Mouse (Mus musculus) embryonic facial prominence, embryonic 13.5 days (tissue): ENCODE results near the gene Bnip3. TPM values are rescaled to one million over a fixed set of nuclear protein-coding genes. Genes with fewer than 3 reads are reported as not detected.
A peak's percentile ranks its signal among the peaks of the same experiment; 100 is the strongest.

Experiments used
- ATAC-seq: fragments of 200-750 bp; cut with Nextera tagmentation; 2 replicates; pipeline ENCODE4 v1.8.0; 2017; ENCODE audit warnings: low read depth; ENCODE audit not compliant: insufficient number of reproducible peaks, insufficient read depth, low FRiP score, low TSS enrichment
- H3K27ac ChIP-seq: fragments of 300-500 bp; sonication (generic); 2 replicates; pipeline ENCODE4 v1.5.1; 2015; ENCODE audit warnings: moderate library complexity, mild to moderate bottlenecking, inconsistent platforms
- H3K27me3 ChIP-seq: fragments of 300-500 bp; sonication (generic); 2 replicates; pipeline ENCODE4 v1.6.1; 2015; ENCODE audit warnings: mild to moderate bottlenecking, inconsistent platforms
- H3K36me3 ChIP-seq: fragments of 300-500 bp; sonication (generic); 2 replicates; pipeline ENCODE4 v1.6.1; 2015; ENCODE audit warnings: mild to moderate bottlenecking, inconsistent platforms
- H3K4me1 ChIP-seq: fragments of 300-500 bp; sonication (generic); 2 replicates; pipeline ENCODE4 v1.6.1; 2015; ENCODE audit warnings: inconsistent platforms
- H3K4me2 ChIP-seq: fragments of 300-500 bp; sonication (generic); 2 replicates; pipeline ENCODE4 v1.6.1; 2015; ENCODE audit warnings: moderate library complexity, mild to moderate bottlenecking, inconsistent platforms
- H3K4me3 ChIP-seq: fragments of 300-500 bp; sonication (generic); 2 replicates; pipeline ENCODE4 v1.5.1; 2015; ENCODE audit warnings: mild to moderate bottlenecking, inconsistent platforms
- H3K9ac ChIP-seq: fragments of 300-500 bp; sonication (generic); 2 replicates; pipeline ENCODE4 v1.6.1; 2015; ENCODE audit warnings: mild to moderate bottlenecking, inconsistent platforms
- H3K9me3 ChIP-seq: fragments of 300-500 bp; sonication (generic); 2 replicates; pipeline ENCODE4 v1.6.1; 2016; ENCODE audit warnings: inconsistent platforms
- WGBS: fragments of 180-500 bp; shearing (Covaris S2); methylation state at CpG from one replicate; pipeline ENCODE4 v1.1.7; 2015; ENCODE audit warnings: mixed read lengths; 5-methylcytosine and 5-hydroxymethylcytosine counted together
- polyA plus RNA-seq: library from polyadenylated mRNA; unstranded; fragments of >200 nt; fragmentation: Nextera tagmentation; extraction: Ambion mirVana; gene quantifications from 2 replicates; pipeline ENCODE4 v1.2.1, GENCODE M21; 2015

Gene Bnip3
- polyA plus RNA-seq, 1 experiment from 2014 or later = 100.0 TPM

DNA sequence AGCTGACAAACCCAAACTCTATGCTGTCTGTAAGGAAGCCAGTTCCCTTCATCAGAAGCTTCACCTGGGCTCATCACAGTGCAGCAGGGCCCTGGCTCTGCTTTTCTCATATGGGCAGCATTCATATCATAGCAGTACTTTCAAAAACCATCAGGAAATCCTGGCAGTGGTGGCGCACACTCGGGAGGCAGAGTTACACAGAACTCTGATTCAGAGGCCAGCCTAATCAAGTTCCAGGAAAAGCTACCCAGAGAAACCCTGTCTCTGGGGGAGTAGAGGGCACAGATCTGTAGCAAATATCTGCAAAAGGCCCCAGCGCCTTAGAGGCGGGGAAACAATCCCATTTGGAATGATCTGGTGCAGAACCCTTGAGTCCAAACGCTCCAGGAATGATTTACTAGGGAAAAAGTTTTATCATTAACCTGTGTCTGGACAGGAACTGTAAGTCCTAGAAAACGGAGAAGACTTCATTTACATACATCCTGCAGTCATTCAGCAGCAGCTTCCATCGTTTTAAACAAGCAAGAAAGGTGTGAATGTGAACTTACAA is 5.4 kb downstream of the Bnip3 start:
- Histone ChIP-seq H3K27me3 (no peaks in the 10 kb centered on the region), H3K9me3 (no peaks in the 10 kb centered on the region), H3K4me3 (no peak overlapping the region), H3K4me1 (peaks cover 31% of the 10 kb centered on the region), H3K9ac (no peak overlapping the region), H3K4me2 (no peak overlapping the region), H3K27ac (no peak overlapping the region), H3K36me3 (no peaks in the 10 kb centered on the region)
- 70% methylated on average over 7 of the region's 7 CpGs for WGBS
- no peak for ATAC-seq

DNA sequence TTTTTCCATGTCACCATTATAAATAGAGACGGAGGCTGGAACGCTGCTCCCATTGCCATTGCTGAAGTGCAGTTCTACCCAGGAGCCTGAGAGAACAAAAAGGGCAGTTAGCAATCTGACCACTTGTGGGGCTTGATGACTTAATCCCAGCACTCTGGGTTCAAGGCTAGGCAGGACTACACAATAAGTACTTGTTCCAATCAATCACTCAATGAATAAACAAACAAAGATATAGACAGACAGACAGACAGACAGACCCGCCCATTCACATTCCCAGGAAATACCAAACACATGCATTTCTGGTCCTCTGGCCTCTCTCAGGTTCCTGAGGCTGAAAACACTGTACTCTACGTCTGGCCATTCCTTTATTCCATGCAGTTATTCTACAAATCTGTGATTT is 10.6 kb downstream of the Bnip3 start:
- H3K36me3 ChIP-seq = peaks cover 46% of the 10 kb centered on the region
- no peaks in the 10 kb centered on the region for H3K27me3 ChIP-seq
- H3K4me2 ChIP-seq = no peak overlapping the region
- no peak for ATAC-seq
- no peak overlapping the region for H3K9ac ChIP-seq
- no peak overlapping the region for H3K27ac ChIP-seq
- 88% methylated on average over 4 of the region's 4 CpGs for WGBS
- no peaks in the 10 kb centered on the region for H3K9me3 ChIP-seq
- peaks cover under 1% of the 10 kb centered on the region; the same call in 1 of the 2 replicates for H3K4me1 ChIP-seq
- H3K4me3 ChIP-seq = no peak overlapping the region

DNA sequence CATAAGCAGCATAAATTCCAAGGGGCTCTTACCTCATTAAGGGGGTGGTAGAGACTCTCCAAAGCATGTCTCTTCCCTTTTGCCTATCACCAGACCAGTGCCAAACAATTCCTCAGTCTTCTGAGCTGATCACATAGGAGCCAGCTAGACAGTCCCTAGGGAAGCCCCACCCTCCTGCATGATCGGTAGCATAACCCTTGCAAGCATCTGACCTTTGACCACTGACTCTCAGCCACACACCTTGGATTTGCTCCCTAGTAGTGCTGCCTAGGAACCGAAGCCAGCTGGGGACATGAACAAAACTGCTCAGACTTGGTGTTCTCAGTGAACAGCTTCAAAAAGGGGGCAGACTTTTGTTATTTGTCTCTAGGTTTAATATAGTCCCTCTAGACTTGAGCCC is 11.2 kb downstream of the Bnip3 start:
- no peak overlapping the region for H3K9ac ChIP-seq
- ATAC-seq = no peak
- WGBS = 61% methylated on average over 2 of the region's 2 CpGs
- H3K27ac ChIP-seq = no peak overlapping the region
- no peak overlapping the region for H3K4me2 ChIP-seq
- H3K36me3 ChIP-seq = peaks cover 51% of the 10 kb centered on the region
- H3K27me3 ChIP-seq = no peaks in the 10 kb centered on the region
- no peaks in the 10 kb centered on the region for H3K9me3 ChIP-seq
- H3K4me3 ChIP-seq = no peak overlapping the region
- H3K4me1 ChIP-seq = no peaks in the 10 kb centered on the region

DNA sequence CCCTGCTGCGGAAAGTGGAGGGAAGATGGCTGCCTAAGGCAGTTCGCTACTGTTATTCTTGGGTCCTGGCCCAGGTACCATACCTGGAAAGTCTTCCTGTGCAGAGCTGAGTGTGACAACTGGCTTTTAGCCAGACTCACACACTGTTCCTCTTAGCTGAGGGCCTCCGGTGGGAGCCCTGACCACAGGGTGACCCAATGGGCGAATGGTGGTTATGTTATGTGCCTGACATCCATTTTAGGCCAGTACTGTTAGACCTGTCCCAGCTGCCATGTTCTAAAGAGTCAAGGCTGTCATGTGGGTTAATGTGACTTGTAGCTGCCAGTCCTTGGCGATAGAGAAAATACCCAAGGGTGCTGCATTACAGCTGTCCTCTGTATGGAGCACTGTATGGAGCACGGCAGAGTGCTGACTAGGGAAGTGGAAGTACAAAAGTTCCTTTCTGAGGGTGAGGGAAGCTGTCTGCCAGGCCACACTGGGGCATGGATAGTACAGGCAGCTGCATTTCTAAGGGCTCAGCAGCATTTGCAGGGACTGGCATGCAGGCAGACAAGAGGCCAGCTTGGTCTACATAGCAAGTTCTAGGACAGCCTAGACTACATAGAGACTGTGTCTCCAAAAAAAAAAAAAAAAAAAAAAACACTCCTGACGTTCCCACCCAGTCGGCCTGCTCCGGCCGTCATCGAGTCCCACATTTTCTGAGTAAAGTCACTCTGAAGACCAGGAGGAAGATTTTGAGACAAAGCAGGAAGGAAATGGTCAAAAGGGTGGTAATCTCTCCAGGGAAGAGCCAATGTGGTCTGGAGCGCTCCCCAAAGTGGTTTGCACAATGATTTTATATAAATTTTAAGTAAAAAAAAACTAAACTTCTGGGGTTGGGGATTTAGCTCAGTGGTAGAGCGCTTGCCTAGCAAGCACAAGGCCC is 23.7 kb downstream of the Bnip3 start:
- Histone ChIP-seq H3K36me3 (peaks cover 46% of the 10 kb centered on the region), H3K27ac (no peak overlapping the region), H3K27me3 (no peaks in the 10 kb centered on the region), H3K4me3 (no peak overlapping the region), H3K9ac (no peak overlapping the region), H3K4me2 (no peak overlapping the region), H3K9me3 (no peaks in the 10 kb centered on the region), H3K4me1 (no peaks in the 10 kb centered on the region)
- no peak for ATAC-seq
- 90% methylated on average over 13 of the region's 13 CpGs for WGBS

DNA sequence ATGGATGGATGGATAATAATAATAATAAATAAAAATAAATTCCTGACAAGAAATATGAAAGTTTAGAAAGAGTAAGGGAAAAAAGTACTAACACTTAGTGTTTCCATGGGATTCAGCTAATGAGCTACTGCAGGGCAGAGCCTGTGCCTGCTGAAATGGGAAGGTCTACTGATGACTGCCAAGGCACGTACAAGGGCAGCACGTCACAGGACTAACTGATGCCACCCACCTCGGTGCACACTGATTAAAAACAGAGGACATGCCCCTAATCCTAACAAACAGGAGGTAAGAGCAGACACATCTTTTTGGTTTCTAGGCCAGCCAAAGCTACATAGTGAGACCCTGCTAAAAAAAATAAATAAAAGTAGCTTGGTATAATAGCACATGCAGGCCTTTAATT is 25.6 kb downstream of the Bnip3 start:
- Histone ChIP-seq H3K36me3 (peaks cover 65% of the 10 kb centered on the region), H3K4me2 (no peak overlapping the region), H3K9me3 (no peaks in the 10 kb centered on the region), H3K9ac (no peak overlapping the region), H3K4me3 (no peak overlapping the region), H3K4me1 (no peaks in the 10 kb centered on the region), H3K27ac (no peak overlapping the region), H3K27me3 (no peaks in the 10 kb centered on the region)
- 84% methylated on average over 3 of the region's 3 CpGs for WGBS
- no peak for ATAC-seq

DNA sequence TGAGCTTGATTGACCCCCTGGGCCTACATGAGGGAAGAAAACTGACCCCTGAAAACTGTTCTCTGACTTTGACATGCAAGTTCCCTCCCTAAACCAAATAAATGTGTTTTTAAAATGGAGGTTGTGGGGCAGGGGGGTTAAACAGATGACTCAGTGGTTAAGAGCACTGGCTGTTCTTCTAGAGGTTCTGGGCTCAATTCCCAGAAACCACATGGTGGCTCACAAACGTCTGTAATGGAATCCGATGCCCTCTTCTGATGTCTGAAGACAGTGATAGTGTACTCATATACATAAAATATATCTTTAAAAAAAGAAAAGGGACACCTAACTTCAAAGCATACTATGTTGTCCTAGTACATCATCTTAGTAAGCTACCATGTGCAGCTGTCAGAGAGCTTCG is 34.3 kb downstream of the Bnip3 start:
- Histone ChIP-seq H3K4me2 (no peak overlapping the region), H3K9me3 (no peaks in the 10 kb centered on the region), H3K9ac (no peak overlapping the region), H3K4me3 (no peak overlapping the region), H3K36me3 (peaks cover 95% of the 10 kb centered on the region), H3K27ac (no peak overlapping the region), H3K27me3 (no peaks in the 10 kb centered on the region), H3K4me1 (no peaks in the 10 kb centered on the region)
- 71% methylated on average over 3 of the region's 3 CpGs for WGBS
- no peak for ATAC-seq

DNA sequence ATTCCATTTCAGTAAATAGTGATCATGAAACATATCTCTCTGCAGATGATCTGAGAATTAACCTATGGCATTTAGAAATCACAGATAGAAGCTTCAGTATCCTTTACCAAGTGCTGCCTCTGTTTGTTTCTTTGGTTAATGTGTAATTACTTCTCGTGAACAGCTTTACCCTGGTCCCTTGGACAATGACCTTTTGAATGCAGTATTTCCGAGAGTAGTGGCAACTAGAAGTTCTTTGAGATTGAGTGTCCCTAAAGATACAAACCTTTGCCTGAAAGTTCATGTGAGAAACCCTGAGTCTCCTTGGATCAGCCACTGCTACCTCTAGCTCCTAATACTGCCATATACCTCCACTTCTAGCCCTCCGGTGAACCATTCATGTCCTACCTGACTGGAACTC is 36.4 kb downstream of the Bnip3 start:
- peaks cover 91% of the 10 kb centered on the region for H3K36me3 ChIP-seq
- no peak for ATAC-seq
- H3K4me2 ChIP-seq = no peak overlapping the region
- H3K9me3 ChIP-seq = no peaks in the 10 kb centered on the region
- no peaks in the 10 kb centered on the region for H3K27me3 ChIP-seq
- H3K4me1 ChIP-seq = no peaks in the 10 kb centered on the region
- no peak overlapping the region for H3K4me3 ChIP-seq
- WGBS = 87% methylated on average over 3 of the region's 3 CpGs
- no peak overlapping the region for H3K9ac ChIP-seq
- no peak overlapping the region for H3K27ac ChIP-seq

DNA sequence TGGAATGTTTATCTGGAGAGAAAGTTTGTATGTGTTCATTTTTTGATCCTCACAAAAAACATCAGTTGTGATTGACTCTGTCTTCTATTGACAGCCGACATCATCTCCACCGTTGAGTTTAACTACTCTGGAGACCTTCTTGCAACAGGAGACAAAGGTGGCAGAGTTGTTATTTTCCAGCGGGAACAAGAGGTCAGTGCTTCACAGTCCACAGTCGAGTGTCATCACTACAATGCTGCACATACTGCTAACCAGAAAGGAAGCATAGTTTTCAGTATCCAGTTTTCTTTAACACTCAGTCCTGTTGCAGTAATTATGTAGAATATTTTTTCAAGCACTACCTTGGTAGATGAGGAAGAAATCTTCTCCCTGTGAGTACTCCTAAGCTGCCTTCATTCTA is 41.0 kb downstream of the Bnip3 start:
- H3K4me1 ChIP-seq = peaks cover 11% of the 10 kb centered on the region
- H3K27me3 ChIP-seq = no peaks in the 10 kb centered on the region
- H3K9me3 ChIP-seq = no peaks in the 10 kb centered on the region
- peaks cover 44% of the 10 kb centered on the region for H3K36me3 ChIP-seq
- H3K4me2 ChIP-seq = no peak overlapping the region
- H3K9ac ChIP-seq = no peak overlapping the region
- no peak for ATAC-seq
- no peak overlapping the region for H3K4me3 ChIP-seq
- WGBS = 89% methylated on average over 4 of the region's 4 CpGs
- no peak overlapping the region for H3K27ac ChIP-seq

DNA sequence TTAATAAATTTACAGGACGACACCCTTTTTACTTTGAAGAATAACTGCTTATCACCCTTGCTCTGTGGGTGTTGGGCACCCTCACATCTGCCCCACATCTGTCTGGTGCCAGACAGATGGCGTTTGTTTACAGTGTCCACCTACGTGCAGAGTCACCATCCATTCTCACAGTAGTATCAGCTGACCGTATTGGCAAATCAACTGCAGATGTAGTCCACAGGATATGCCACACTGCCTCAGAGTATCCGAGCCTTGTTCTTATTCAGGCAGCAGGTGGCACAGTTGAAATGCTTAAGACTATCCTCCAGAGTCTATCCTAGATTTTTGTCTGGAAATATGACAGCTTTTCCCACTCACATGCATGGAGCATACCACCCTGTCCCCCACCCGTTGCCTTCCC is 42.0 kb downstream of the Bnip3 start:
- Histone ChIP-seq H3K27ac (no peak overlapping the region), H3K4me3 (no peak overlapping the region), H3K36me3 (peaks cover 36% of the 10 kb centered on the region), H3K4me2 (no peak overlapping the region), H3K9ac (no peak overlapping the region), H3K9me3 (no peaks in the 10 kb centered on the region), H3K4me1 (peaks cover 18% of the 10 kb centered on the region), H3K27me3 (no peaks in the 10 kb centered on the region)
- ATAC-seq = no peak
- 46% methylated on average over 6 of the region's 6 CpGs for WGBS

DNA sequence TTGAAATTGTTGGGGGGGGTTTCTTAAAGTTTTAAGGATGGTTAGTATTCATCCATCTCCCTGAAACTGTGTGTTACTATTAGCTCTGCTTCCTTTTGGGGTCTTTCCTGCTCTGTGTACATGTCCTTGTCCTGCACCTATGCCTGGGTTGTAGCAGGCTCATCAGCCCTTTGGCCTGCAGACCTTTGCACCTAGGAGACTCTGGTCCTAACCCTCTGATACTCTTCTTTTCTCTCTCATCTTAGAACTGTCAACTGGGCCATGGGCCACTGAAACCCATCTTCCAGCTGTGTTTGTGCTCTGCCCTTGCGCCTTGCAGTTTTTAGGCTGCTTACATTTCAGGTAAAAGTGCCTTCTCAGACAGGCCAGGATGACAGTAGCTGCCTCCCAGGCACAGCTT is 44.5 kb downstream of the Bnip3 start:
- H3K4me2 ChIP-seq = no peak overlapping the region
- H3K9me3 ChIP-seq = no peaks in the 10 kb centered on the region
- no peak overlapping the region for H3K4me3 ChIP-seq
- H3K27ac ChIP-seq = no peak overlapping the region
- H3K4me1 ChIP-seq = peaks cover 18% of the 10 kb centered on the region
- H3K9ac ChIP-seq = no peak overlapping the region
- ATAC-seq = no peak
- no peaks in the 10 kb centered on the region for H3K27me3 ChIP-seq
- H3K36me3 ChIP-seq = peaks cover 21% of the 10 kb centered on the region
- 90% methylated on average over 1 of the region's 1 CpGs for WGBS

DNA sequence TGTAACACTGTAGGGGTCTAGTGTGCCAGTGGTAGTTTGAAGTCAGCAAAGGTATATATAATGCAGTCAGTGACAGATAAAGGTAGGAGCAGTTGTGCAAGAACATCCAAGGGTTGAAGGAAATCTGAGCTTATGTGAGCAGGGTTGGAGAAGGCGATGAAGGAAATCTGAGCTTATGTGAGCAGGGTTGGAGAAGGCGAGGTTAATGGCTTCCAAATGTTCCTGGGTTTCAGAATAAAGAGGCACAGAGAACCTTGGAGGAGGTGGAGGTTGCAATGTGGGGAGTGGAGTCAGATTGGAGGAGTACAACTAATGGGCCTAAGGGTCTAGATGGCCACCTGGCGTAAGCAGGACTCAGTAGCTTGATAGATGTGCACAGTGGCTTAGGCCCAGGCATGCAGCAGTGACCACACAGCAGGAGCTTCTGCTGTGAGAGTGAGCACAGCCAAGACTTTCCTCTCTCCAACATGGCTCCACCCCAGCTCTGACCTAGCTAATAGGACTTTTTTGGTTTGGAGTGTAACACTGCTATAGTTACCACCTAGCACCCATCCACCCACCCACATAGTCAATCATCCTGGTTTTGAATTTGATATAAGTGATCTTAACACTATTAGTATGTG is 45.3 kb downstream of the Bnip3 start:
- 36% methylated on average over 3 of the region's 3 CpGs for WGBS
- peaks cover 18% of the 10 kb centered on the region for H3K4me1 ChIP-seq
- H3K36me3 ChIP-seq = peaks cover 16% of the 10 kb centered on the region
- peak overlapping the region; percentile 60 for H3K27ac ChIP-seq
- H3K27me3 ChIP-seq = no peaks in the 10 kb centered on the region
- H3K4me2 ChIP-seq = no peak overlapping the region
- H3K9ac ChIP-seq = no peak overlapping the region
- ATAC-seq = 0 out of 2 replicates have a peak, but pooled peaks have one; percentile 52
- no peak overlapping the region for H3K4me3 ChIP-seq
- H3K9me3 ChIP-seq = no peaks in the 10 kb centered on the region

DNA sequence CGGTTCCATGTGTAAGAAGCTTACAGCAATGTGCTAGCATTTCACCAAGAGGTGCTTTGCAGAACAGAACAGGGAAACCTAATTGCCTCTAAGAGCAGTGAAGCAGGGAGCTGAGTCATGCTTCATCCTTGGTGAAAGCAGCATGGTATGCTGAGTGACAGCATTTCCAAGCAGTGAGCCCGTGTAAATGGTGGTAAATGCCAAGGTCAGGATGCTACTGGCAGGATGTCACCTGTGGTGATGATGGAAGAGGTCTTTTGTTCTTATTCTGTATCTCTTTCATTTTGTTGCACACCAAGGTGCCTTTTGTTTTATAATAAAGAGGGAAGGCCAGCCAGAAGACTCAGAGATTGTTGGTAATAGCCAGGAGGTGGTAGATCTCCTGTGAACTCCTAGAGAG is 52.6 kb downstream of the Bnip3 start:
- H3K9ac ChIP-seq = no peak overlapping the region
- H3K36me3 ChIP-seq = peaks cover 36% of the 10 kb centered on the region
- ATAC-seq = no peak

More for the DNA sequence above, 52.6 kb downstream of the Bnip3 start:
- Histone ChIP-seq H3K4me1 (peaks cover 5% of the 10 kb centered on the region; the same call in 1 of the 2 replicates), H3K27ac (no peak overlapping the region), H3K4me2 (no peak overlapping the region), H3K27me3 (no peaks in the 10 kb centered on the region), H3K9me3 (no peaks in the 10 kb centered on the region), H3K4me3 (no peak overlapping the region)
- WGBS = 78% methylated on average over 2 of the region's 2 CpGs
